Mouse (Mus musculus): Measurements from ENCODE around the gene Ifnlr1.

- TF ChIP-seq EP300 (IDR thresholded peaks at IDR 0.05; ENCODE audit: low read depth) (no peak), CTCF (IDR thresholded peaks at IDR 0.05; ENCODE audit: low read depth) (no peak)
Observed at GRCm38 (mm10) chr4:135658899-135659298, 27.2 kb upstream of the Ifnlr1 start.
